Mouse (Mus musculus) lung, adult 2 months (tissue): Measurements from ENCODE around the gene Cgnl1.

Source experiments
- CTCF ChIP-seq: fragments of 200-500 bp; IDR thresholded peaks from 2 replicates; pipeline ENCODE4 v1.5.1; 2011; ENCODE audit warnings: mild to moderate bottlenecking, low read length, control low read depth; ENCODE audit not compliant: insufficient read depth
- POLR2A ChIP-seq: fragments of 200-500 bp; IDR thresholded peaks from 2 replicates; pipeline ENCODE4 v1.6.1; 2011; ENCODE audit warnings: low read depth, mild to moderate bottlenecking, control low read depth, low read length, borderline replicate concordance; ENCODE audit errors: extremely low read depth

DNA sequence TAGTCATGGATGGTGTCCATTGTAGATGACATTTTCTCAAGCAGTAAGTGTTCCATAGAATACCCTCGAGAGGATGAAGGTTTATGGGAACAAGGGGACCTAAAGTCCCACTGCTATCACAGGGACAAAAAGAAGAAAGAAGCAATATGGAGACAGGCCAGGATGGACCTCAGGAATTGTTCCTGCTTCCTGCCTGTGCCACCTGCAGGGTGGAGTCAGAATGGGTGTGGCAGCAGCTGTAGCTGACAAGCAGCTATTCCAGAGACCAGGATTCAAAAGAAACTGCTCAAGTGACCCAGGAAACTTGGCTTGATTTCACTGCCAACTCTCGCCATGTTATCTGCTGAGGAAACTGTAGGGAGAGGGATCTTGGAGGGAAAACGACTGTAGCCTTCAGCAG is 42.2 kb upstream of the Cgnl1 start:
- TF ChIP-seq CTCF, result no peak
- TF ChIP-seq POLR2A, result no peak
